Mouse (Mus musculus) G1E (cell line): ENCODE measurements at regions not wholly inside any gene's neighbourhood (a gene's known extent, or its start where the extent isn't known, plus 50 kb on each side); places are given as distances from the start of the nearest gene placed in this dataset.

Experiments
- CTCF ChIP-seq: IDR thresholded peaks from 2 replicates; pipeline ENCODE4 v1.5.1; 2012; ENCODE audit warnings: low read depth, low read length, inconsistent platforms, mixed read lengths
- POLR2AphosphoS5 ChIP-seq: IDR thresholded peaks from 2 replicates; pipeline ENCODE4 v1.6.1; 2012; ENCODE audit warnings: low read depth, low read length, inconsistent platforms; ENCODE audit not compliant: insufficient replicate concordance
- TAL1 ChIP-seq: conservative IDR thresholded peaks from 2 replicates; pipeline ENCODE4 v1.6.1; 2012; ENCODE audit warnings: low read depth, low read length, inconsistent platforms, mixed read lengths

DNA sequence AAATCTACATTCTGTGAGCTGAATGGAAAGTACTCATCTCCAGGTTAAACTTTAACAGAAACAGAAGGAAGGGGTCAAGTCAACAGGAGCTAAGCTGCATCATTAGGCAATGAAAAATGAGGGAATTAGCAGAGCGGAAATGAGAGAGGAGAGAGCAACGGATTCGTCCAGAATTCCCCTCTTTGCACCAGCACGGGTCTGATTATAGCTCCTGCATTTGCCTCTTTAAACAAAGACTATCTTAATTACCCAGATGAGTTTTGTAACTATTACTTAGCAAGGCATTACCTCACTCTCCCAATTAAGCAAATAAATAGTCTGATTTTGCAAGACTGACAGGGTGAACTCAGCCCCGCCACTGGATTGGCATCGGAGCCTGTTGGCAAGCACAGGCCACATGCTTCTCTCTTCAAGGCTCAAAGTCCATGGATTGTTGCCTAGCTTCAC lies 81.8 kb downstream of the 1190002N15Rik start:
- no peak for TF ChIP-seq CTCF
- no peak for TF ChIP-seq TAL1
- no peak for TF ChIP-seq POLR2AphosphoS5
